Mouse (Mus musculus) CH12.LX (cell line): Measurements from ENCODE around the gene Jarid2. TPM values are rescaled to one million over a fixed set of nuclear protein-coding genes. Genes with fewer than 3 reads are reported as not detected.

Experiments used
- DNase-seq: peaks from one replicate; pipeline ENCODE4 v3.0.0-alpha.2; 2013; ENCODE audit errors: extremely low read depth
- H3K27ac ChIP-seq: 2 replicates; pipeline ENCODE4 v1.5.1; 2012; ENCODE audit warnings: low read depth, mild to moderate bottlenecking, control low read depth, moderate library complexity; ENCODE audit not compliant: insufficient read depth
- H3K27me3 ChIP-seq: replicated peaks from 2 replicates; pipeline ENCODE3; 2012; ENCODE audit warnings: inconsistent platforms
- H3K36me3 ChIP-seq, 2 experiments: replicated peaks in 1 of 2; 2 replicates each; pipeline versions ENCODE3 to v1.6.1; 2012; ENCODE audit warnings: inconsistent platforms in 1 of 2, low read length in 1 of 2, mild to moderate bottlenecking in 1 of 2, mixed read lengths in 1 of 2, moderate library complexity in 1 of 2; ENCODE audit not compliant: control insufficient read depth in 1 of 2, insufficient read depth in 1 of 2
- H3K4me1 ChIP-seq, 2 experiments: 2 replicates each; pipeline ENCODE4 v1.6.1; 2012; ENCODE audit warnings: inconsistent platforms in 1 of 2, moderate library complexity in 1 of 2; ENCODE audit not compliant: insufficient read depth in 2 of 2, control insufficient read depth in 1 of 2
- H3K4me2 ChIP-seq: 2 replicates; pipeline ENCODE4 v1.6.1; 2012; ENCODE audit warnings: low read depth, mild to moderate bottlenecking, control low read depth; ENCODE audit not compliant: poor library complexity, insufficient read depth, severe bottlenecking
- H3K4me3 ChIP-seq, 3 experiments: fragments of 150-350 bp in 1 of 3; sonication (generic) in 1 of 3; replicated peaks in 1 of 3; 2 replicates each; pipeline versions ENCODE3 to v1.5.1; 2011 to 2012; ENCODE audit warnings: low read depth in 2 of 3, low read length in 2 of 3, mild to moderate bottlenecking in 2 of 3, moderate library complexity in 2 of 3, control low read depth in 1 of 3, improper control_type of control experiment in 1 of 3, inconsistent platforms in 1 of 3, mixed read lengths in 1 of 3; ENCODE audit not compliant: poor library complexity in 1 of 3
- H3K79me2 ChIP-seq: replicated peaks from 2 replicates; pipeline ENCODE4 v1.6.1; 2012; ENCODE audit warnings: mild to moderate bottlenecking, moderate library complexity; ENCODE audit not compliant: control insufficient read depth, poor library complexity, insufficient read depth, severe bottlenecking; ENCODE audit errors: extremely low read depth
- H3K9ac ChIP-seq: 2 replicates; pipeline ENCODE4 v1.6.1; 2012; ENCODE audit warnings: low read depth, mild to moderate bottlenecking, control low read depth, moderate library complexity; ENCODE audit not compliant: insufficient read depth
- H3K9me3 ChIP-seq: replicated peaks from 2 replicates; pipeline ENCODE3; 2012; ENCODE audit warnings: low read length, inconsistent platforms, mixed read lengths
- BHLHE40 ChIP-seq: IDR thresholded peaks from 2 replicates; pipeline ENCODE4 v1.6.1; 2011; ENCODE audit warnings: mild to moderate bottlenecking, low read depth, low read length, improper control_type of control experiment
- CTCF ChIP-seq, 2 experiments: IDR thresholded peaks in 1 of 2; conservative IDR thresholded peaks in 1 of 2; 2 replicates each; pipeline ENCODE4 v1.5.1; 2011 to 2012; ENCODE audit warnings: low read depth in 2 of 2, low read length in 2 of 2, improper control_type of control experiment in 1 of 2, inconsistent platforms in 1 of 2, mild to moderate bottlenecking in 1 of 2, moderate library complexity in 1 of 2
- EP300 ChIP-seq: IDR thresholded peaks from 2 replicates; pipeline ENCODE4 v1.6.1; 2011; ENCODE audit warnings: low read length, improper control_type of control experiment
- ETS1 ChIP-seq: conservative IDR thresholded peaks from 2 replicates; pipeline ENCODE4 v1.6.1; 2012; ENCODE audit warnings: low read depth, mild to moderate bottlenecking, inconsistent platforms, low read length, improper control_type of control experiment, moderate library complexity
- GABPA ChIP-seq: IDR thresholded peaks from 2 replicates; pipeline ENCODE4 v1.6.1; 2012; ENCODE audit warnings: low read depth, low read length, improper control_type of control experiment, inconsistent platforms; ENCODE audit not compliant: insufficient replicate concordance
- HCFC1 ChIP-seq: IDR thresholded peaks from 2 replicates; pipeline ENCODE4 v1.6.1; 2012; ENCODE audit warnings: low read depth, mild to moderate bottlenecking, inconsistent platforms, low read length, improper control_type of control experiment
- IRF4 ChIP-seq: IDR thresholded peaks from 2 replicates; pipeline ENCODE4 v1.6.1; 2014; ENCODE audit warnings: low read depth, mild to moderate bottlenecking, inconsistent platforms, low read length, improper control_type of control experiment
- JUN ChIP-seq: IDR thresholded peaks from 2 replicates; pipeline ENCODE4 v1.6.1; 2011; ENCODE audit warnings: low read depth, mild to moderate bottlenecking, low read length, improper control_type of control experiment, moderate library complexity; ENCODE audit not compliant: insufficient read depth
- JUND ChIP-seq: conservative IDR thresholded peaks from 2 replicates; pipeline ENCODE4 v1.6.1; 2011; ENCODE audit warnings: low read depth, low read length, improper control_type of control experiment
- KAT2A ChIP-seq: IDR thresholded peaks from 2 replicates; pipeline ENCODE4 v1.6.1; 2012; ENCODE audit warnings: low read length, improper control_type of control experiment, inconsistent platforms; ENCODE audit not compliant: insufficient replicate concordance
- MAFK ChIP-seq: IDR thresholded peaks from 2 replicates; pipeline ENCODE4 v1.6.1; 2011; ENCODE audit warnings: low read length, improper control_type of control experiment; ENCODE audit not compliant: insufficient replicate concordance
- MAZ ChIP-seq: IDR thresholded peaks from 2 replicates; pipeline ENCODE4 v1.6.1; 2012; ENCODE audit warnings: low read depth, mild to moderate bottlenecking, inconsistent platforms, low read length, improper control_type of control experiment, moderate library complexity
- MEF2A ChIP-seq: IDR thresholded peaks from 2 replicates; pipeline ENCODE4 v1.6.1; 2014; ENCODE audit warnings: low read depth, mild to moderate bottlenecking, inconsistent platforms, low read length, improper control_type of control experiment, borderline replicate concordance
- MYC ChIP-seq: IDR thresholded peaks from 2 replicates; pipeline ENCODE4 v1.6.1; 2011; ENCODE audit warnings: low read depth, mild to moderate bottlenecking, improper control_type of control experiment, low read length
- NELFE ChIP-seq: IDR thresholded peaks from 2 replicates; pipeline ENCODE4 v1.6.1; 2011; ENCODE audit warnings: low read depth, low read length, improper control_type of control experiment
- NRF1 ChIP-seq: IDR thresholded peaks from 2 replicates; pipeline ENCODE4 v1.6.1; 2014; ENCODE audit warnings: low read depth, mild to moderate bottlenecking, inconsistent platforms, low read length, improper control_type of control experiment, moderate library complexity
- SMC3 ChIP-seq: IDR thresholded peaks from 2 replicates; pipeline ENCODE4 v1.6.1; 2011; ENCODE audit warnings: low read depth, low read length, improper control_type of control experiment
- TBP ChIP-seq: conservative IDR thresholded peaks from 2 replicates; pipeline ENCODE4 v1.6.1; 2011; ENCODE audit warnings: low read depth, low read length, improper control_type of control experiment
- USF2 ChIP-seq: conservative IDR thresholded peaks from 2 replicates; pipeline ENCODE4 v1.6.1; 2011; ENCODE audit warnings: low read depth, low read length, improper control_type of control experiment
- dilution Hi-C: fragments of 300-500 bp; cut with MboI; formaldehyde crosslinking; loops from 2 replicates; pipeline ENCODE4 v1.14.3; 2020; ENCODE audit warnings: low sequenced_read_pairs; ENCODE audit not compliant: extremely low pct_unique_long_range_greater_than_20kb, extremely low pct_ligation_motif_present
- in situ Hi-C: fragments of 300-500 bp; cut with MboI; formaldehyde crosslinking; loops from 3 replicates; pipeline ENCODE4 v1.14.3; 2019; ENCODE audit warnings: low sequenced_read_pairs, low pct_ligation_motif_present, low pct_unique_long_range_greater_than_20kb, mixed read lengths
- polyA plus RNA-seq: library from polyadenylated mRNA; unstranded; fragments of >175 nt; gene quantifications from 2 replicates; pipeline ENCODE4 v1.2.1, GENCODE M21; 2012; ENCODE audit warnings: low read depth; ENCODE audit not compliant: insufficient read length
- total RNA-seq, 2 experiments: library from RNA; depleted of rRNA; stranded (reverse); fragments of 300-350 nt in 1 of 2; fragments of >200 nt in 1 of 2; gene quantifications; 2 replicates each; pipeline ENCODE4 v1.2.3; 2012 to 2014

The Jarid2 gene
- total and polyA plus RNA-seq, 3 experiments: 4.5 to 10.9 (median 7.8) TPM

GRCm38 (mm10) chr13:44774351-44774750 lies 45.1 kb downstream of the Jarid2 start:
- TF ChIP-seq MAFK (no peak), NRF1 (no peak), MEF2A (no peak), EP300 (no peak), KAT2A (no peak), ETS1 (no peak), GABPA (no peak), TBP (no peak), JUN (no peak), SMC3 (no peak), MYC (no peak)
- TF ChIP-seq, all 38 proteins: peak for 0
- dilution Hi-C loops: no loop called here

GRCm38 (mm10) chr13:44775396-44775795 lies 46.1 kb downstream of the Jarid2 start:
- H3K9ac ChIP-seq: no peak overlapping the region
- H3K36me3 ChIP-seq: peaks cover 0 to 20% of the 10 kb centered on the region in 2 experiments

More at GRCm38 (mm10) chr13:44774351-44774750, 45.1 kb downstream of the Jarid2 start:
- no peak for DNase-seq
- Histone ChIP-seq H3K4me3 (no peak overlapping the region), H3K36me3 (peaks cover 0 to 20% of the 10 kb centered on the region in 2 experiments), H3K9me3 (no peaks in the 10 kb centered on the region), H3K9ac (no peak overlapping the region), H3K79me2 (0 out of 2 replicates have a peak, but pooled peaks cover 3% of the 10 kb centered on the region), H3K27me3 (no peaks in the 10 kb centered on the region), H3K4me2 (no peak overlapping the region), H3K27ac (no peak overlapping the region), H3K4me1 (peaks cover 4 to 45% of the 10 kb centered on the region in 2 experiments; a peak in 3 of 4 replicates)
- in situ Hi-C loops: no loop called here

GRCm38 (mm10) chr13:44780506-44780905 lies 51.2 kb downstream of the Jarid2 start:
- Histone ChIP-seq H3K27me3 (no peaks in the 10 kb centered on the region), H3K4me2 (no peak overlapping the region), H3K9me3 (no peaks in the 10 kb centered on the region), H3K4me1 (peaks cover 5 to 62% of the 10 kb centered on the region in 2 experiments), H3K79me2 (peaks cover 17% of the 10 kb centered on the region), H3K9ac (no peak overlapping the region), H3K27ac (no peak overlapping the region), H3K4me3 (no peak overlapping the region), H3K36me3 (peaks cover 0 to 12% of the 10 kb centered on the region in 2 experiments)
- DNase-seq: no peak
- dilution Hi-C loops: no loop called here
- TF ChIP-seq NELFE (no peak), JUN (no peak), USF2 (no peak), TBP (no peak), HCFC1 (no peak), IRF4 (no peak), MAZ (no peak), BHLHE40 (no peak)
- in situ Hi-C loops: no loop called here

More at GRCm38 (mm10) chr13:44775396-44775795, 46.1 kb downstream of the Jarid2 start:
- no peak for DNase-seq
- TF ChIP-seq CTCF (conservative IDR thresholded peaks at IDR 0.05 in 1 of 2, IDR thresholded peaks at IDR 0.05 in 1 of 2; ENCODE audit: low read depth in 2 of 2, low read length in 2 of 2) (no peak), USF2 (no peak), MYC (no peak), JUND (no peak), EP300 (no peak)
- TF ChIP-seq, all 38 proteins: peak for 0
- in situ Hi-C loops: no loop called here
- Histone ChIP-seq H3K27me3 (no peaks in the 10 kb centered on the region), H3K79me2 (0 out of 2 replicates have a peak, but pooled peaks cover 5% of the 10 kb centered on the region), H3K4me2 (no peak overlapping the region), H3K27ac (no peak overlapping the region), H3K9me3 (no peaks in the 10 kb centered on the region), H3K4me3 (no peak overlapping the region), H3K4me1 (peaks cover 0 to 45% of the 10 kb centered on the region in 2 experiments; a peak in 2 of 4 replicates)
- dilution Hi-C loops: no loop called here
